Mouse (Mus musculus) CH12.LX (cell line): ENCODE data around the gene Wdr5. TPM values are rescaled to one million over a fixed set of nuclear protein-coding genes. Genes with fewer than 3 reads are reported as not detected.

Experiments
- DNase-seq: peaks from one replicate; pipeline ENCODE4 v3.0.0-alpha.2; 2013; ENCODE audit errors: extremely low read depth
- H3K27ac ChIP-seq: 2 replicates; pipeline ENCODE4 v1.5.1; 2012; ENCODE audit warnings: low read depth, mild to moderate bottlenecking, control low read depth, moderate library complexity; ENCODE audit not compliant: insufficient read depth
- H3K27me3 ChIP-seq: replicated peaks from 2 replicates; pipeline ENCODE3; 2012; ENCODE audit warnings: inconsistent platforms
- H3K36me3 ChIP-seq, 2 experiments: replicated peaks in 1 of 2; 2 replicates each; pipeline versions ENCODE3 to v1.6.1; 2012; ENCODE audit warnings: inconsistent platforms in 1 of 2, low read length in 1 of 2, mild to moderate bottlenecking in 1 of 2, mixed read lengths in 1 of 2, moderate library complexity in 1 of 2; ENCODE audit not compliant: control insufficient read depth in 1 of 2, insufficient read depth in 1 of 2
- H3K4me1 ChIP-seq, 2 experiments: 2 replicates each; pipeline ENCODE4 v1.6.1; 2012; ENCODE audit warnings: inconsistent platforms in 1 of 2, moderate library complexity in 1 of 2; ENCODE audit not compliant: insufficient read depth in 2 of 2, control insufficient read depth in 1 of 2
- H3K4me2 ChIP-seq: 2 replicates; pipeline ENCODE4 v1.6.1; 2012; ENCODE audit warnings: low read depth, mild to moderate bottlenecking, control low read depth; ENCODE audit not compliant: poor library complexity, insufficient read depth, severe bottlenecking
- H3K4me3 ChIP-seq, 3 experiments: fragments of 150-350 bp in 1 of 3; sonication (generic) in 1 of 3; replicated peaks in 1 of 3; 2 replicates each; pipeline versions ENCODE3 to v1.5.1; 2011 to 2012; ENCODE audit warnings: low read depth in 2 of 3, low read length in 2 of 3, mild to moderate bottlenecking in 2 of 3, moderate library complexity in 2 of 3, control low read depth in 1 of 3, improper control_type of control experiment in 1 of 3, inconsistent platforms in 1 of 3, mixed read lengths in 1 of 3; ENCODE audit not compliant: poor library complexity in 1 of 3
- H3K79me2 ChIP-seq: replicated peaks from 2 replicates; pipeline ENCODE4 v1.6.1; 2012; ENCODE audit warnings: mild to moderate bottlenecking, moderate library complexity; ENCODE audit not compliant: control insufficient read depth, poor library complexity, insufficient read depth, severe bottlenecking; ENCODE audit errors: extremely low read depth
- H3K9ac ChIP-seq: 2 replicates; pipeline ENCODE4 v1.6.1; 2012; ENCODE audit warnings: low read depth, mild to moderate bottlenecking, control low read depth, moderate library complexity; ENCODE audit not compliant: insufficient read depth
- H3K9me3 ChIP-seq: replicated peaks from 2 replicates; pipeline ENCODE3; 2012; ENCODE audit warnings: low read length, inconsistent platforms, mixed read lengths
- CHD1 ChIP-seq: IDR thresholded peaks from 2 replicates; pipeline ENCODE4 v1.6.1; 2012; ENCODE audit warnings: low read depth, low read length, improper control_type of control experiment, inconsistent platforms
- CTCF ChIP-seq, 2 experiments: IDR thresholded peaks in 1 of 2; conservative IDR thresholded peaks in 1 of 2; 2 replicates each; pipeline ENCODE4 v1.5.1; 2011 to 2012; ENCODE audit warnings: low read depth in 2 of 2, low read length in 2 of 2, improper control_type of control experiment in 1 of 2, inconsistent platforms in 1 of 2, mild to moderate bottlenecking in 1 of 2, moderate library complexity in 1 of 2
- ELF1 ChIP-seq: IDR thresholded peaks from 2 replicates; pipeline ENCODE4 v1.6.1; 2014; ENCODE audit warnings: low read depth, mild to moderate bottlenecking, inconsistent platforms, low read length, improper control_type of control experiment
- EP300 ChIP-seq: IDR thresholded peaks from 2 replicates; pipeline ENCODE4 v1.6.1; 2011; ENCODE audit warnings: low read length, improper control_type of control experiment
- HCFC1 ChIP-seq: IDR thresholded peaks from 2 replicates; pipeline ENCODE4 v1.6.1; 2012; ENCODE audit warnings: low read depth, mild to moderate bottlenecking, inconsistent platforms, low read length, improper control_type of control experiment
- IRF4 ChIP-seq: IDR thresholded peaks from 2 replicates; pipeline ENCODE4 v1.6.1; 2014; ENCODE audit warnings: low read depth, mild to moderate bottlenecking, inconsistent platforms, low read length, improper control_type of control experiment
- JUN ChIP-seq: IDR thresholded peaks from 2 replicates; pipeline ENCODE4 v1.6.1; 2011; ENCODE audit warnings: low read depth, mild to moderate bottlenecking, low read length, improper control_type of control experiment, moderate library complexity; ENCODE audit not compliant: insufficient read depth
- JUND ChIP-seq: conservative IDR thresholded peaks from 2 replicates; pipeline ENCODE4 v1.6.1; 2011; ENCODE audit warnings: low read depth, low read length, improper control_type of control experiment
- MEF2A ChIP-seq: IDR thresholded peaks from 2 replicates; pipeline ENCODE4 v1.6.1; 2014; ENCODE audit warnings: low read depth, mild to moderate bottlenecking, inconsistent platforms, low read length, improper control_type of control experiment, borderline replicate concordance
- NRF1 ChIP-seq: IDR thresholded peaks from 2 replicates; pipeline ENCODE4 v1.6.1; 2014; ENCODE audit warnings: low read depth, mild to moderate bottlenecking, inconsistent platforms, low read length, improper control_type of control experiment, moderate library complexity
- PAX5 ChIP-seq: IDR thresholded peaks from 2 replicates; pipeline ENCODE4 v1.6.1; 2012; ENCODE audit warnings: low read length, inconsistent platforms, mixed read lengths
- POLR2A ChIP-seq: IDR thresholded peaks from 2 replicates; pipeline ENCODE4 v1.6.1; 2011; ENCODE audit warnings: low read depth, mild to moderate bottlenecking, improper control_type of control experiment, low read length
- POLR2AphosphoS2 ChIP-seq: IDR thresholded peaks from 2 replicates; pipeline ENCODE4 v1.6.1; 2011; ENCODE audit warnings: low read depth, low read length, improper control_type of control experiment
- RCOR1 ChIP-seq: conservative IDR thresholded peaks from 2 replicates; pipeline ENCODE4 v1.6.1; 2012; ENCODE audit warnings: low read depth, mild to moderate bottlenecking, inconsistent platforms, low read length, improper control_type of control experiment
- TBP ChIP-seq: conservative IDR thresholded peaks from 2 replicates; pipeline ENCODE4 v1.6.1; 2011; ENCODE audit warnings: low read depth, low read length, improper control_type of control experiment
- UBTF ChIP-seq: IDR thresholded peaks from 2 replicates; pipeline ENCODE4 v1.6.1; 2012; ENCODE audit warnings: low read depth, mild to moderate bottlenecking, inconsistent platforms, low read length, improper control_type of control experiment, moderate library complexity
- USF1 ChIP-seq: IDR thresholded peaks from 2 replicates; pipeline ENCODE4 v1.6.1; 2014; ENCODE audit warnings: low read depth, mild to moderate bottlenecking, inconsistent platforms, low read length, improper control_type of control experiment
- ZMIZ1 ChIP-seq: IDR thresholded peaks from 2 replicates; pipeline ENCODE4 v1.6.1; 2012; ENCODE audit warnings: low read depth, mild to moderate bottlenecking, inconsistent platforms, low read length, improper control_type of control experiment
- dilution Hi-C: fragments of 300-500 bp; cut with MboI; formaldehyde crosslinking; loops from 2 replicates; pipeline ENCODE4 v1.14.3; 2020; ENCODE audit warnings: low sequenced_read_pairs; ENCODE audit not compliant: extremely low pct_unique_long_range_greater_than_20kb, extremely low pct_ligation_motif_present
- in situ Hi-C: fragments of 300-500 bp; cut with MboI; formaldehyde crosslinking; loops from 3 replicates; pipeline ENCODE4 v1.14.3; 2019; ENCODE audit warnings: low sequenced_read_pairs, low pct_ligation_motif_present, low pct_unique_long_range_greater_than_20kb, mixed read lengths
- polyA plus RNA-seq: library from polyadenylated mRNA; unstranded; fragments of >175 nt; gene quantifications from 2 replicates; pipeline ENCODE4 v1.2.1, GENCODE M21; 2012; ENCODE audit warnings: low read depth; ENCODE audit not compliant: insufficient read length
- total RNA-seq, 2 experiments: library from RNA; depleted of rRNA; stranded (reverse); fragments of 300-350 nt in 1 of 2; fragments of >200 nt in 1 of 2; gene quantifications; 2 replicates each; pipeline ENCODE4 v1.2.3; 2012 to 2014

Wdr5 gene
- total and polyA plus RNA-seq, 3 experiments: 33.9 to 56.0 (median 54.8) TPM

- Histone ChIP-seq H3K4me1 (peaks cover 5 to 16% of the 10 kb centered on the region in 2 experiments; a peak in 3 of 4 replicates), H3K4me3 (peak overlapping the region; percentile 61 to 72 (median 62)), H3K27ac (peak overlapping the region; percentile 50), H3K36me3 (peaks cover 5 to 24% of the 10 kb centered on the region in 2 experiments), H3K27me3 (no peaks in the 10 kb centered on the region), H3K4me2 (peak overlapping the region; percentile 73), H3K79me2 (no peaks in the 10 kb centered on the region), H3K9ac (peak overlapping the region; percentile 72), H3K9me3 (no peaks in the 10 kb centered on the region)
- in situ Hi-C loops (no loop called here), dilution Hi-C loops (no loop called here)
- TF ChIP-seq IRF4 (0 out of 2 replicates have a peak, but pooled peaks have one; percentile 16), POLR2AphosphoS2 (0 out of 2 replicates have a peak, but pooled peaks have one; percentile 30), JUN (no peak)
- no peak for DNase-seq
Observed at GRCm38 (mm10) chr2:27540515-27540836, 25.5 kb downstream of the Wdr5 start.

- peaks cover 5 to 16% of the 10 kb centered on the region in 2 experiments; a peak in 3 of 4 replicates for H3K4me1 ChIP-seq
- no peak for DNase-seq
- 0 out of 2 replicates have a peak overlapping the region, but pooled peaks have one; percentile 73 for H3K4me2 ChIP-seq
- H3K9me3 ChIP-seq: peaks cover 2% of the 10 kb centered on the region
- no peaks in the 10 kb centered on the region for H3K27me3 ChIP-seq
- H3K27ac ChIP-seq: no peak overlapping the region
- no peaks in the 10 kb centered on the region for H3K79me2 ChIP-seq
- H3K4me3 ChIP-seq: no peak overlapping the region
- in situ Hi-C loops: no loop called here
- peaks cover 0 to 17% of the 10 kb centered on the region in 2 experiments for H3K36me3 ChIP-seq
- no peak overlapping the region for H3K9ac ChIP-seq
- dilution Hi-C loops: no loop called here
- TF ChIP-seq ELF1 (no peak), TBP (no peak), NRF1 (no peak), MEF2A (no peak), HCFC1 (no peak), EP300 (no peak), USF1 (no peak), RCOR1 (no peak), PAX5 (no peak), POLR2AphosphoS2 (no peak), POLR2A (no peak), CHD1 (no peak), JUND (no peak), ZMIZ1 (no peak), UBTF (no peak), CTCF (conservative IDR thresholded peaks at IDR 0.05 in 1 of 2, IDR thresholded peaks at IDR 0.05 in 1 of 2; ENCODE audit: low read depth in 2 of 2, low read length in 2 of 2) (no peak)
Observed at GRCm38 (mm10) chr2:27541225-27541624, 26.3 kb downstream of the Wdr5 start.
